Mouse (Mus musculus) forebrain, embryonic 13.5 days (tissue): ENCODE results near the gene Klhl3. TPM values are rescaled to one million over a fixed set of nuclear protein-coding genes. Genes with fewer than 3 reads are reported as not detected.

Experiments
- ATAC-seq: fragments of 200-750 bp; cut with Nextera tagmentation; 2 replicates; pipeline ENCODE4 v1.8.0; 2017
- H3K27ac ChIP-seq: fragments of 300-500 bp; sonication (generic); 2 replicates; pipeline ENCODE4 v1.5.1; 2015; ENCODE audit warnings: inconsistent platforms, mild to moderate bottlenecking, moderate library complexity
- H3K27me3 ChIP-seq: fragments of 300-500 bp; sonication (generic); 2 replicates; pipeline ENCODE4 v1.6.1; 2015; ENCODE audit warnings: mild to moderate bottlenecking, inconsistent platforms
- H3K36me3 ChIP-seq: fragments of 300-500 bp; sonication (generic); 2 replicates; pipeline ENCODE4 v1.6.1; 2015; ENCODE audit warnings: mild to moderate bottlenecking, inconsistent platforms; ENCODE audit not compliant: poor library complexity, severe bottlenecking
- H3K4me1 ChIP-seq: fragments of 300-500 bp; sonication (generic); 2 replicates; pipeline ENCODE4 v1.6.1; 2015; ENCODE audit warnings: inconsistent platforms
- H3K4me2 ChIP-seq: fragments of 300-500 bp; sonication (generic); 2 replicates; pipeline ENCODE4 v1.6.1; 2015; ENCODE audit warnings: inconsistent platforms, mild to moderate bottlenecking, moderate library complexity
- H3K4me3 ChIP-seq: fragments of 300-500 bp; sonication (generic); 2 replicates; pipeline ENCODE4 v1.5.1; 2015; ENCODE audit warnings: mild to moderate bottlenecking, inconsistent platforms
- H3K9ac ChIP-seq: fragments of 300-500 bp; sonication (generic); 2 replicates; pipeline ENCODE4 v1.6.1; 2015; ENCODE audit warnings: mild to moderate bottlenecking, inconsistent platforms
- H3K9me3 ChIP-seq: fragments of 300-500 bp; sonication (generic); replicated peaks from 2 replicates; pipeline ENCODE4 v1.6.1; 2016; ENCODE audit warnings: inconsistent platforms
- WGBS: fragments of 180-500 bp; shearing (Covaris S2); methylation state at CpG from one replicate; pipeline ENCODE4 v1.1.7; 2015; 5-methylcytosine and 5-hydroxymethylcytosine counted together
- polyA plus RNA-seq: library from polyadenylated mRNA; unstranded; fragments of >200 nt; fragmentation: Nextera tagmentation; extraction: Ambion mirVana; gene quantifications from 2 replicates; pipeline ENCODE4 v1.2.1, GENCODE M21; 2015

Klhl3 gene
- polyA plus RNA-seq, 1 experiment from 2014 or later: 5.6 TPM

- Histone ChIP-seq H3K9me3 (no peaks in the 10 kb centered on the region), H3K27ac (no peak overlapping the region), H3K4me1 (no peaks in the 10 kb centered on the region), H3K4me2 (no peak overlapping the region), H3K4me3 (no peak overlapping the region), H3K9ac (no peak overlapping the region), H3K36me3 (no peaks in the 10 kb centered on the region), H3K27me3 (no peaks in the 10 kb centered on the region)
- ATAC-seq: no peak
- whole genome bisulfite sequencing: 77% methylated on average over 2 of the region's 2 CpGs
These were observed 101.9 kb downstream of the Klhl3 start for GRCm38 (mm10) chr13:58011526-58011925.

- Histone ChIP-seq H3K9ac (no peak overlapping the region), H3K27me3 (0 out of 2 replicates have a peak, but pooled peaks cover 3% of the 10 kb centered on the region), H3K4me2 (no peak overlapping the region), H3K4me3 (no peak overlapping the region), H3K27ac (no peak overlapping the region), H3K9me3 (no peaks in the 10 kb centered on the region), H3K36me3 (no peaks in the 10 kb centered on the region), H3K4me1 (no peaks in the 10 kb centered on the region)
- 90% methylated on average over 7 of the region's 7 CpGs for WGBS
- ATAC-seq: no peak
These were observed 103.0 kb downstream of the Klhl3 start for GRCm38 (mm10) chr13:58010416-58010815.

- no peaks in the 10 kb centered on the region for H3K4me1 ChIP-seq
- no peaks in the 10 kb centered on the region for H3K9me3 ChIP-seq
- H3K9ac ChIP-seq: no peak overlapping the region
- no peak overlapping the region for H3K4me3 ChIP-seq
- H3K27ac ChIP-seq: no peak overlapping the region
- H3K4me2 ChIP-seq: no peak overlapping the region
- ATAC-seq: no peak
- 84% methylated on average over 13 of the region's 13 CpGs for WGBS
- H3K27me3 ChIP-seq: 0 out of 2 replicates have a peak, but pooled peaks cover 5% of the 10 kb centered on the region
- 0 out of 2 replicates have a peak, but pooled peaks cover 2% of the 10 kb centered on the region for H3K36me3 ChIP-seq
These were observed 104.1 kb downstream of the Klhl3 start for GRCm38 (mm10) chr13:58009275-58009674.

GRCm38 (mm10) chr13:58008038-58008364, 105.4 kb downstream of the Klhl3 start:
- 0 out of 2 replicates have a peak, but pooled peaks cover 2% of the 10 kb centered on the region for H3K36me3 ChIP-seq
- no peaks in the 10 kb centered on the region for H3K9me3 ChIP-seq
- no peak overlapping the region for H3K4me2 ChIP-seq
- H3K27me3 ChIP-seq: 0 out of 2 replicates have a peak, but pooled peaks cover 5% of the 10 kb centered on the region
- H3K4me1 ChIP-seq: no peaks in the 10 kb centered on the region
- no peak overlapping the region for H3K27ac ChIP-seq
- 94% methylated on average over 5 of the region's 5 CpGs for WGBS
- ATAC-seq: no peak
- H3K4me3 ChIP-seq: no peak overlapping the region
- H3K9ac ChIP-seq: no peak overlapping the region

GRCm38 (mm10) chr13:58007256-58008037, 105.9 kb downstream of the Klhl3 start:
- 0 out of 2 replicates have a peak, but pooled peaks cover 2% of the 10 kb centered on the region for H3K36me3 ChIP-seq
- H3K27ac ChIP-seq: no peak overlapping the region
- H3K9me3 ChIP-seq: no peaks in the 10 kb centered on the region
- no peak overlapping the region for H3K4me2 ChIP-seq
- 60% methylated on average over 16 of the region's 16 CpGs for WGBS
- H3K9ac ChIP-seq: no peak overlapping the region
- 0 out of 2 replicates have a peak, but pooled peaks cover 5% of the 10 kb centered on the region for H3K27me3 ChIP-seq
- no peak overlapping the region for H3K4me3 ChIP-seq
- H3K4me1 ChIP-seq: no peaks in the 10 kb centered on the region
- ATAC-seq: no peak

GRCm38 (mm10) chr13:58001792-58002191, 111.6 kb downstream of the Klhl3 start:
- 77% methylated on average over 3 of the region's 3 CpGs for WGBS

GRCm38 (mm10) chr13:57996536-57996935, 116.9 kb downstream of the Klhl3 start:
- ATAC-seq: no peak
- WGBS: 91% methylated on average over 11 of the region's 11 CpGs
- Histone ChIP-seq H3K27ac (no peak overlapping the region), H3K9me3 (no peaks in the 10 kb centered on the region), H3K9ac (no peak overlapping the region), H3K27me3 (no peaks in the 10 kb centered on the region), H3K36me3 (no peaks in the 10 kb centered on the region), H3K4me1 (no peaks in the 10 kb centered on the region), H3K4me3 (no peak overlapping the region), H3K4me2 (no peak overlapping the region)

More at GRCm38 (mm10) chr13:58001792-58002191, 111.6 kb downstream of the Klhl3 start:
- H3K27me3 ChIP-seq: 0 out of 2 replicates have a peak, but pooled peaks cover 5% of the 10 kb centered on the region
- H3K4me3 ChIP-seq: no peak overlapping the region
- no peak overlapping the region for H3K27ac ChIP-seq
- H3K4me2 ChIP-seq: no peak overlapping the region
- H3K36me3 ChIP-seq: 0 out of 2 replicates have a peak, but pooled peaks cover 2% of the 10 kb centered on the region
- no peaks in the 10 kb centered on the region for H3K4me1 ChIP-seq
- H3K9me3 ChIP-seq: no peaks in the 10 kb centered on the region
- H3K9ac ChIP-seq: no peak overlapping the region
- no peak for ATAC-seq

- Histone ChIP-seq H3K4me1 (no peaks in the 10 kb centered on the region), H3K9me3 (no peaks in the 10 kb centered on the region), H3K27me3 (no peaks in the 10 kb centered on the region), H3K4me2 (no peak overlapping the region), H3K4me3 (no peak overlapping the region), H3K36me3 (no peaks in the 10 kb centered on the region), H3K9ac (no peak overlapping the region), H3K27ac (no peak overlapping the region)
- no peak for ATAC-seq
- WGBS: 92% methylated on average over 13 of the region's 13 CpGs
These were observed 117.5 kb downstream of the Klhl3 start for GRCm38 (mm10) chr13:57995864-57996263.

- 42% methylated on average over 10 of the region's 10 CpGs for WGBS
- ATAC-seq: no peak
- Histone ChIP-seq H3K36me3 (no peaks in the 10 kb centered on the region), H3K4me2 (no peak overlapping the region), H3K4me3 (no peak overlapping the region), H3K27me3 (no peaks in the 10 kb centered on the region), H3K27ac (no peak overlapping the region), H3K4me1 (peaks cover 24% of the 10 kb centered on the region), H3K9me3 (no peaks in the 10 kb centered on the region), H3K9ac (no peak overlapping the region)
These were observed 128.8 kb downstream of the Klhl3 start for GRCm38 (mm10) chr13:57984637-57985036.

GRCm38 (mm10) chr13:57984163-57984562, 129.2 kb downstream of the Klhl3 start:
- 0 out of 2 replicates have a peak, but pooled peaks have one; percentile 31 for ATAC-seq
- 76% methylated on average over 6 of the region's 8 CpGs for WGBS
- H3K27ac ChIP-seq: no peak overlapping the region
- H3K4me2 ChIP-seq: no peak overlapping the region
- H3K9me3 ChIP-seq: no peaks in the 10 kb centered on the region
- H3K4me3 ChIP-seq: no peak overlapping the region
- no peaks in the 10 kb centered on the region for H3K27me3 ChIP-seq
- H3K4me1 ChIP-seq: peaks cover 24% of the 10 kb centered on the region
- no peak overlapping the region for H3K9ac ChIP-seq
- H3K36me3 ChIP-seq: no peaks in the 10 kb centered on the region

- Histone ChIP-seq H3K4me1 (peaks cover 28% of the 10 kb centered on the region), H3K27me3 (0 out of 2 replicates have a peak, but pooled peaks cover 4% of the 10 kb centered on the region), H3K27ac (0 out of 2 replicates have a peak overlapping the region, but pooled peaks have one; percentile 6), H3K9me3 (no peaks in the 10 kb centered on the region), H3K4me2 (no peak overlapping the region), H3K4me3 (no peak overlapping the region), H3K9ac (no peak overlapping the region), H3K36me3 (no peaks in the 10 kb centered on the region)
- 69% methylated on average over 12 of the region's 12 CpGs for WGBS
- peak; percentile 57 for ATAC-seq
These were observed 130.1 kb downstream of the Klhl3 start for GRCm38 (mm10) chr13:57983330-57983729.

GRCm38 (mm10) chr13:57982904-57983303, 130.5 kb downstream of the Klhl3 start:
- no peaks in the 10 kb centered on the region for H3K9me3 ChIP-seq
- ATAC-seq: peak; percentile 20; the same call in 1 of the 2 replicates

More at GRCm38 (mm10) chr13:57982904-57983303, 130.5 kb downstream of the Klhl3 start:
- Histone ChIP-seq H3K27me3 (0 out of 2 replicates have a peak, but pooled peaks cover 4% of the 10 kb centered on the region), H3K4me2 (no peak overlapping the region), H3K36me3 (no peaks in the 10 kb centered on the region), H3K4me1 (peaks cover 28% of the 10 kb centered on the region), H3K27ac (peak overlapping the region; percentile 6; the same call in 1 of the 2 replicates), H3K9ac (no peak overlapping the region), H3K4me3 (no peak overlapping the region)
- WGBS: 71% methylated on average over 11 of the region's 11 CpGs
